Mouse (Mus musculus) testis, adult 2 months (tissue): Measurements from ENCODE around the gene Nacad.

Experiments
- CTCF ChIP-seq: fragments of 200-500 bp; IDR thresholded peaks from 2 replicates; pipeline ENCODE4 v1.5.1; 2012; ENCODE audit warnings: low read depth, mild to moderate bottlenecking, inconsistent platforms, low read length, moderate library complexity; ENCODE audit not compliant: control insufficient read depth, insufficient read depth, insufficient replicate concordance
- POLR2A ChIP-seq: fragments of 200-500 bp; IDR thresholded peaks from 2 replicates; pipeline ENCODE4 v1.6.1; 2012; ENCODE audit warnings: low read depth, mild to moderate bottlenecking, inconsistent platforms, low read length, moderate library complexity; ENCODE audit not compliant: control insufficient read depth

DNA sequence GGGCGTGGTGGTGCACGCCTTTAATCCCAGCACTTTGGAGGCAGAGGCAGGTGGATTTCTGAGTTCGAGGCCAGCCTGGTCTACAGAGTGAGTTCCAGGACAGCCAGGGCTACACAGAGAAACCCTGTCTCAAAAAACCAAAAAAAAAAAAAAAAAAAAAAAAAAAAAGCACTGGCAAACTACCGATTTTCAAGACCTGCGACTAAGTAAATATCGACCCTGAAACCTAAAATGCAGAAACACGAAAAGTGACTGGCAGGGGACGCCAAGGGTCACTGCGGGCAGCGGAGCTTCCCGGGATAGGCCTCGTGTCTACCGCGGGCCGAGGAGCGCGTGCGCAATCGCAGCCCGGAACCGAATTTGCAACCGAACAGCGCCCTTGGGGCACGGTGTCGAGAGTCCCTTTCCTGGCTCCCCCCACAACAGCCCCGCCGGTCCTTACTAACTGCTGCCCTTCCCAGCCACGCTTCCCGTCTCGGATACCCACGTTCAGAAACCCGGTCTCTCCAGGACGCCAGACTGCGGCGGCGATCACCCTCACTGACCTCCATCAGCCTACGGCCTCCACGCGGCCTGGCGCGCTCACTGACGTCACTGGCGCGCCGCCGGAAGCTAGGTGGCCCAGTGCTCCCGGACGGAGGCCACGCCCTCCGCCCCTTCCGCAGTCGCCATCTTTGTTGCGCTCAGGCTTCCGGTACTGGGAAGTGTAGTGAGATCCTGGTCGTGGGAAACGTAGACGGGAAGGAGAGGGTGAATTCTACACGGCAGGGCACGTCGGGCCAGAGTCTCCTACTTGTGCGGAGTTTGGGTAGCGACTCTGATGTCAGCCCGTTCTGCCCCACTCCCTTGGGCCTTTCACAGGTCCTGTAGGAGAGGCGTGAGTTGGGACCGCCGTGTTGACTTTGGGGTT, 19.9 kb upstream of the Nacad start, which contains the start of gene Tbrg4:
- TF ChIP-seq CTCF: peak; percentile 19; the same call in 1 of the 2 replicates
- peak; percentile 97 for TF ChIP-seq POLR2A
